Comparison of ENCODE assay signal across 18 mouse cellular contexts in genomic region chr10:79969124-79969568, GRCm38 (mm10). TPM values are rescaled to one million over a fixed set of nuclear protein-coding genes. Genes with fewer than 3 reads are reported as not detected.
DNase-seq lines count a peak whose midpoint lies in the region; ATAC-seq and TF ChIP-seq lines count a peak whose summit lies in the region.
"Had no signal": no experiment of that assay in that cellular context is flagged by ENCODE, and none has a peak within 500 bp of the region (broad histone marks: within the 10 kb centered on the region; RNA-seq: fewer than 3 reads in every experiment).

No protein-coding gene starts in this region.

- H3K4me2 ChIP-seq in kidney, postnatal 0 days (ENCODE audit: low read length), result no peak overlapping the region
- H3K4me2 ChIP-seq: forebrain, embryonic 13.5 days; hindbrain, embryonic 14.5 days; liver, embryonic 12.5 days; neural tube, embryonic 15.5 days had no signal

- H3K4me1 ChIP-seq in kidney, postnatal 0 days (replicated peaks; ENCODE audit: insufficient read depth, low read length), result peaks cover 14% of the 10 kb centered on the region

- H3K27me3 ChIP-seq in kidney, postnatal 0 days (ENCODE audit: insufficient read depth, low read length), result no peaks in the 10 kb centered on the region

- TF ChIP-seq CTCF in layer of hippocampus, adult 2 months (conservative IDR thresholded peaks at IDR 0.05), result peak; percentile 50
- no peak; the same call in 1 of the 2 replicates for TF ChIP-seq CTCF in kidney, postnatal 0 days (IDR thresholded peaks at IDR 0.05; ENCODE audit: low read depth)

- peaks cover 39% of the 10 kb centered on the region for H3K36me3 ChIP-seq in kidney, postnatal 0 days (ENCODE audit: insufficient read depth, low read length)

- H3K9ac ChIP-seq in kidney, postnatal 0 days (ENCODE audit: low read depth, low read length), result no peak overlapping the region
- H3K9ac ChIP-seq: forebrain, embryonic 13.5 days; hindbrain, embryonic 14.5 days; liver, embryonic 12.5 days; neural tube, embryonic 15.5 days had no signal

- ATAC-seq in kidney, postnatal 0 days (replicated peaks; ENCODE audit: low FRiP score, low read depth), result no peak
- ATAC-seq: forebrain, embryonic 13.5 days; liver, embryonic 12.5 days had no signal

- H3K27ac ChIP-seq in layer of hippocampus, adult 2 months, result no peak overlapping the region
- no peak overlapping the region for H3K27ac ChIP-seq in kidney, postnatal 0 days
- H3K27ac ChIP-seq: forebrain, embryonic 13.5 days; heart, adult 2 months; hindbrain, embryonic 14.5 days; liver, embryonic 12.5 days; neural tube, embryonic 15.5 days had no signal

- no peaks in the 10 kb centered on the region for H3K9me3 ChIP-seq in kidney, postnatal 0 days (replicated peaks; ENCODE audit: low read length)
- H3K9me3 ChIP-seq: forebrain, embryonic 13.5 days; liver, embryonic 12.5 days; neural tube, embryonic 15.5 days had no signal

- DNase-seq in cerebellum, postnatal 10 days, result peak; percentile 77 to 78
- no peak for DNase-seq in cerebellum, adult 11-12 months
- no peak for DNase-seq in layer of hippocampus, adult 2 months (ENCODE audit: low spot score in 2 of 2)
- no peak for DNase-seq in layer of hippocampus, postnatal 25 days (ENCODE audit: extremely low spot score in 1 of 2, low spot score in 1 of 2)
- DNase-seq in MN1 (ENCODE audit: low spot score), result peak; percentile 54
- peak; percentile 25 for DNase-seq in kidney, postnatal 0 days (ENCODE audit: low spot score)
- DNase-seq in natural killer cell, adult 2 months (ENCODE audit: low spot score in 2 of 2), result no peak
- DNase-seq in thymus, postnatal 36 days, result no peak
- DNase-seq: adrenal gland, adult 2 months; cerebellum, adult 8-10 months; embryo, embryonic 11 days; heart, adult 2 months; thymus, postnatal 25 days had no signal

- H3K4me3 ChIP-seq in layer of hippocampus, adult 2 months, result no peak overlapping the region
- H3K4me3 ChIP-seq in kidney, postnatal 0 days (replicated peaks; ENCODE audit: low read depth, low read length), result no peak overlapping the region
- H3K4me3 ChIP-seq: forebrain, embryonic 13.5 days; heart, adult 2 months; liver, embryonic 12.5 days; neural tube, embryonic 15.5 days had no signal

- 17% methylated on average over 3 of the region's 3 CpGs for WGBS in kidney, postnatal 0 days

RNA-seq across cellular contexts. Expression of gene Grin3b, which starts 1.4 kb away (rescaled TPM):
- total RNA-seq in layer of hippocampus, adult 2 months (2021), result under 1 TPM in 1 of 2 experiments, not detected in 1; 0.15 TPM
- under 1 TPM; 0.12 to 0.15 TPM for total RNA-seq in layer of hippocampus, postnatal 25 days (2021)
- 0.17 and 0.20 TPM in 2 replicates for polyA plus RNA-seq in kidney, postnatal 0 days (2015; fragmentation: Nextera tagmentation; extraction: Ambion mirVana)
- total RNA-seq: megakaryocyte-erythroid progenitor cell, adult 5-6 weeks had no signal

RNA-seq across cellular contexts. Expression of gene Wdr18, which starts 9.2 kb away (rescaled TPM):
- total RNA-seq in layer of hippocampus, adult 2 months (2021), result 10 to 100 TPM; 44.8 to 47.0 TPM
- total RNA-seq in layer of hippocampus, postnatal 25 days (2021), result 10 to 100 TPM; 42.9 to 45.8 TPM
- polyA plus RNA-seq in kidney, postnatal 0 days (2015; fragmentation: Nextera tagmentation; extraction: Ambion mirVana), result 78.9 and 81.9 TPM in 2 replicates

RNA-seq across cellular contexts. Expression of gene Tmem259, which starts 15.0 kb away (rescaled TPM):
- total RNA-seq in layer of hippocampus, adult 2 months (2021), result 100 to 1,000 TPM; 124 TPM
- 100 to 1,000 TPM; 125 to 131 TPM for total RNA-seq in layer of hippocampus, postnatal 25 days (2021)
- 23.7 and 26.6 TPM in 2 replicates for polyA plus RNA-seq in kidney, postnatal 0 days (2015; fragmentation: Nextera tagmentation; extraction: Ambion mirVana)

RNA-seq across cellular contexts. Expression of gene Cnn2, which starts 19.2 kb away (rescaled TPM):
- 1 to 10 TPM; 5.4 to 5.6 TPM for total RNA-seq in layer of hippocampus, adult 2 months (2021)
- total RNA-seq in layer of hippocampus, postnatal 25 days (2021), result 1 to 10 TPM; 5.8 to 6.0 TPM
- 221 and 261 TPM in 2 replicates for polyA plus RNA-seq in kidney, postnatal 0 days (2015; fragmentation: Nextera tagmentation; extraction: Ambion mirVana)

RNA-seq across cellular contexts. Expression of gene Abca7, which starts 27.1 kb away (rescaled TPM):
- total RNA-seq in layer of hippocampus, adult 2 months (2021), result 10 to 100 TPM; 10.7 to 11.0 TPM
- 10 to 100 TPM in 1 of 2 experiments, 1 to 10 TPM in 1; 9.6 to 10.2 TPM for total RNA-seq in layer of hippocampus, postnatal 25 days (2021)
- 2.4 and 2.6 TPM in 2 replicates for polyA plus RNA-seq in kidney, postnatal 0 days (2015; fragmentation: Nextera tagmentation; extraction: Ambion mirVana)

Comparison
In these comparisons a context has a peak if more than half of its experiments do, and no peak if none do; other contexts are left out.
1. DNase-seq: peak in cerebellum, postnatal 10 days (2 of 2), MN1 (single experiment) and kidney, postnatal 0 days (single experiment); none in cerebellum, adult 11-12 months (single experiment), layer of hippocampus, adult 2 months (0 of 2), layer of hippocampus, postnatal 25 days (0 of 2), natural killer cell, adult 2 months (0 of 2) and thymus, postnatal 36 days (0 of 2).